Mouse (Mus musculus): ENCODE data around the gene Vmn1r28. TPM values are rescaled to one million over a fixed set of nuclear protein-coding genes. Genes with fewer than 3 reads are reported as not detected.
"Not testable (repeated sequence)": the region's sequence is repeated elsewhere in the genome, so short reads cannot be mapped to it uniquely, and the experiment has no call there.

Vmn1r28 gene
- polyA plus RNA-seq (2014; fragmentation: Nextera tagmentation; extraction: Ambion mirVana) = not detected in 2 replicates

- no peak within 1 kb of the TSS for H3K4me3 ChIP-seq (ENCODE audit: low read depth, low read length)
- no peak for ATAC-seq (ENCODE audit: insufficient number of reproducible peaks, insufficient read depth, low FRiP score, low read depth)
- WGBS = 88% methylated on average over 1 of the region's 1 CpGs
These were observed at the start of gene Vmn1r28 for GRCm38 (mm10) chr6:58261737-58262136. Gene Vmn1r28, plus strand, starts transcription at chr6:58262037.

GRCm38 (mm10) chr6:58216119-58216518 lies 45.7 kb upstream of the Vmn1r28 start:
- Histone ChIP-seq H3K4me1 (ENCODE audit: control insufficient read depth, insufficient read depth, low read length) (no peaks in the 10 kb centered on the region), H3K9ac (replicated peaks; ENCODE audit: low read depth, low read length) (no peak overlapping the region), H3K27me3 (ENCODE audit: control insufficient read depth, insufficient read depth, low read length) (no peaks in the 10 kb centered on the region), H3K36me3 (ENCODE audit: control insufficient read depth, insufficient read depth, low read length) (no peaks in the 10 kb centered on the region), H3K4me2 (replicated peaks; ENCODE audit: low read depth, low read length) (no peak overlapping the region), H3K4me3 (ENCODE audit: low read depth, low read length) (no peak overlapping the region), H3K27ac (ENCODE audit: low read length) (no peak overlapping the region), H3K9me3 (ENCODE audit: control insufficient read depth, low read depth, low read length) (no peaks in the 10 kb centered on the region)
- WGBS = 74% methylated on average over 2 of the region's 2 CpGs
- no peak for ATAC-seq (ENCODE audit: insufficient number of reproducible peaks, insufficient read depth, low FRiP score, low read depth)

More at GRCm38 (mm10) chr6:58261737-58262136, at the start of gene Vmn1r28:
- Histone ChIP-seq H3K4me1 (ENCODE audit: control insufficient read depth, insufficient read depth, low read length) (no peaks in the 10 kb centered on the region), H3K27me3 (ENCODE audit: control insufficient read depth, insufficient read depth, low read length) (no peaks in the 10 kb centered on the region), H3K9me3 (ENCODE audit: control insufficient read depth, low read depth, low read length) (no peaks in the 10 kb centered on the region), H3K27ac (ENCODE audit: low read length) (no peak within 1 kb of the TSS), H3K36me3 (ENCODE audit: control insufficient read depth, insufficient read depth, low read length) (no peaks in the 10 kb centered on the region), H3K9ac (replicated peaks; ENCODE audit: low read depth, low read length) (no peak within 1 kb of the TSS), H3K4me2 (replicated peaks; ENCODE audit: low read depth, low read length) (no peak within 1 kb of the TSS)

- no peak for ATAC-seq (ENCODE audit: insufficient number of reproducible peaks, insufficient read depth, low FRiP score, low read depth)
- no peak within 1 kb of the TSS for H3K27ac ChIP-seq (ENCODE audit: low read length)
- H3K4me2 ChIP-seq (replicated peaks; ENCODE audit: low read depth, low read length) = no peak within 1 kb of the TSS
- no peaks in the 10 kb centered on the region for H3K36me3 ChIP-seq (ENCODE audit: control insufficient read depth, insufficient read depth, low read length)
- WGBS = 73% methylated on average over 2 of the region's 2 CpGs
- no peak within 1 kb of the TSS for H3K9ac ChIP-seq (replicated peaks; ENCODE audit: low read depth, low read length)
- no peaks in the 10 kb centered on the region for H3K9me3 ChIP-seq (ENCODE audit: control insufficient read depth, low read depth, low read length)
- no peaks in the 10 kb centered on the region for H3K27me3 ChIP-seq (ENCODE audit: control insufficient read depth, insufficient read depth, low read length)
- H3K4me1 ChIP-seq (ENCODE audit: control insufficient read depth, insufficient read depth, low read length) = no peaks in the 10 kb centered on the region
- H3K4me3 ChIP-seq (ENCODE audit: low read depth, low read length) = no peak within 1 kb of the TSS
These were observed 43.1 kb upstream of the Vmn1r28 start, which contains the start of gene Vmn1r27 for GRCm38 (mm10) chr6:58218721-58219120. Gene Vmn1r27, minus strand, starts transcription at chr6:58218821.

- not testable (repeated sequence) for ATAC-seq (ENCODE audit: insufficient number of reproducible peaks, insufficient read depth, low FRiP score, low read depth); H3K27me3 ChIP-seq (ENCODE audit: control insufficient read depth, insufficient read depth, low read length); H3K36me3 ChIP-seq (ENCODE audit: control insufficient read depth, insufficient read depth, low read length); H3K9me3 ChIP-seq (ENCODE audit: control insufficient read depth, low read depth, low read length); H3K4me1 ChIP-seq (ENCODE audit: control insufficient read depth, insufficient read depth, low read length); H3K27ac ChIP-seq (ENCODE audit: low read length); H3K4me2 ChIP-seq (replicated peaks; ENCODE audit: low read depth, low read length); H3K4me3 ChIP-seq (ENCODE audit: low read depth, low read length); H3K9ac ChIP-seq (replicated peaks; ENCODE audit: low read depth, low read length)
- 92% methylated on average over 1 of the region's 1 CpGs for WGBS
These were observed 17.8 kb downstream of the Vmn1r28 start for GRCm38 (mm10) chr6:58279661-58280060.

GRCm38 (mm10) chr6:58292201-58292600 lies 30.4 kb downstream of the Vmn1r28 start:
- no peak overlapping the region for H3K4me3 ChIP-seq (ENCODE audit: low read depth, low read length)
- no peak overlapping the region for H3K4me2 ChIP-seq (replicated peaks; ENCODE audit: low read depth, low read length)
- no peaks in the 10 kb centered on the region for H3K36me3 ChIP-seq (ENCODE audit: control insufficient read depth, insufficient read depth, low read length)
- H3K27ac ChIP-seq (ENCODE audit: low read length) = no peak overlapping the region
- WGBS = 69% methylated on average over 2 of the region's 2 CpGs
- no peaks in the 10 kb centered on the region for H3K27me3 ChIP-seq (ENCODE audit: control insufficient read depth, insufficient read depth, low read length)
- no peaks in the 10 kb centered on the region for H3K4me1 ChIP-seq (ENCODE audit: control insufficient read depth, insufficient read depth, low read length)
- H3K9ac ChIP-seq (replicated peaks; ENCODE audit: low read depth, low read length) = no peak overlapping the region
- no peaks in the 10 kb centered on the region for H3K9me3 ChIP-seq (ENCODE audit: control insufficient read depth, low read depth, low read length)
- ATAC-seq (ENCODE audit: insufficient number of reproducible peaks, insufficient read depth, low FRiP score, low read depth) = no peak

- H3K27me3 ChIP-seq (ENCODE audit: control insufficient read depth, insufficient read depth, low read length); H3K9me3 ChIP-seq (ENCODE audit: control insufficient read depth, low read depth, low read length); H3K4me1 ChIP-seq (ENCODE audit: control insufficient read depth, insufficient read depth, low read length); H3K27ac ChIP-seq (ENCODE audit: low read length); H3K36me3 ChIP-seq (ENCODE audit: control insufficient read depth, insufficient read depth, low read length); H3K9ac ChIP-seq (replicated peaks; ENCODE audit: low read depth, low read length); H3K4me3 ChIP-seq (ENCODE audit: low read depth, low read length); H3K4me2 ChIP-seq (replicated peaks; ENCODE audit: low read depth, low read length); ATAC-seq (ENCODE audit: insufficient number of reproducible peaks, insufficient read depth, low FRiP score, low read depth): not testable (repeated sequence)
- 81% methylated on average over 19 of the region's 19 CpGs for WGBS
These were observed 36.7 kb downstream of the Vmn1r28 start for GRCm38 (mm10) chr6:58298511-58298910.

GRCm38 (mm10) chr6:58301249-58301648 lies 39.4 kb downstream of the Vmn1r28 start, which contains the start of gene Vmn1r29:
Gene Vmn1r29, plus strand, starts transcription at chr6:58301549.
- H3K4me3 ChIP-seq (ENCODE audit: low read depth, low read length) = no peak within 1 kb of the TSS
- no peak within 1 kb of the TSS for H3K27ac ChIP-seq (ENCODE audit: low read length)
- no peaks in the 10 kb centered on the region for H3K36me3 ChIP-seq (ENCODE audit: control insufficient read depth, insufficient read depth, low read length)
- no peaks in the 10 kb centered on the region for H3K4me1 ChIP-seq (ENCODE audit: control insufficient read depth, insufficient read depth, low read length)
- H3K9me3 ChIP-seq (ENCODE audit: control insufficient read depth, low read depth, low read length) = no peaks in the 10 kb centered on the region
- H3K9ac ChIP-seq (replicated peaks; ENCODE audit: low read depth, low read length) = no peak within 1 kb of the TSS
- ATAC-seq (ENCODE audit: insufficient number of reproducible peaks, insufficient read depth, low FRiP score, low read depth) = no peak
- H3K4me2 ChIP-seq (replicated peaks; ENCODE audit: low read depth, low read length) = no peak within 1 kb of the TSS
- H3K27me3 ChIP-seq (ENCODE audit: control insufficient read depth, insufficient read depth, low read length) = no peaks in the 10 kb centered on the region

Other genes with a start within 250 kb of the Vmn1r28 start
- not detected in 2 replicates for gene Vmn1r26, start 246.9 kb upstream of the Vmn1r28 start, polyA plus RNA-seq (2014; fragmentation: Nextera tagmentation; extraction: Ambion mirVana)
- not detected in 2 replicates for gene Vmn1r27, start 43.2 kb upstream of the Vmn1r28 start, polyA plus RNA-seq (2014; fragmentation: Nextera tagmentation; extraction: Ambion mirVana)
- not detected in 2 replicates for gene Vmn1r29, start 39.5 kb downstream of the Vmn1r28 start, polyA plus RNA-seq (2014; fragmentation: Nextera tagmentation; extraction: Ambion mirVana)
- gene Vmn1r30, start 181.3 kb downstream of the Vmn1r28 start, polyA plus RNA-seq (2014; fragmentation: Nextera tagmentation; extraction: Ambion mirVana) = not detected in 2 replicates
- gene Vmn1r31, start 213.3 kb downstream of the Vmn1r28 start, polyA plus RNA-seq (2014; fragmentation: Nextera tagmentation; extraction: Ambion mirVana) = not detected in 2 replicates

Measured in stomach, embryonic 14.5 days (tissue).